Mouse (Mus musculus) bone marrow, adult 2 months (tissue): Measurements from ENCODE around the gene F830045P16Rik. TPM values are rescaled to one million over a fixed set of nuclear protein-coding genes. Genes with fewer than 3 reads are reported as not detected.

Source experiments
- H3K27ac ChIP-seq: fragments of 200-500 bp; 2 replicates; pipeline ENCODE4 v1.5.1; 2012; ENCODE audit warnings: low read depth, mild to moderate bottlenecking, control low read depth, inconsistent platforms, low read length; ENCODE audit not compliant: control insufficient read depth, poor library complexity, insufficient read depth
- H3K4me1 ChIP-seq: fragments of 200-500 bp; 2 replicates; pipeline ENCODE4 v1.6.1; 2011; ENCODE audit warnings: low read length; ENCODE audit not compliant: control insufficient read depth, insufficient read depth
- H3K4me3 ChIP-seq: fragments of 200-500 bp; replicated peaks from 2 replicates; pipeline ENCODE3; 2011; ENCODE audit warnings: mild to moderate bottlenecking, low read depth, low read length, control low read depth; ENCODE audit not compliant: control insufficient read depth
- CTCF ChIP-seq: fragments of 200-500 bp; IDR thresholded peaks from 2 replicates; pipeline ENCODE4 v1.5.1; 2011; ENCODE audit warnings: low read length, control low read depth; ENCODE audit not compliant: control insufficient read depth, insufficient read depth
- POLR2A ChIP-seq: fragments of 200-500 bp; IDR thresholded peaks from 2 replicates; pipeline ENCODE4 v1.6.1; 2011; ENCODE audit warnings: low read depth, mild to moderate bottlenecking, control low read depth, low read length, borderline replicate concordance; ENCODE audit not compliant: control insufficient read depth
- WGBS: fragments of 180-500 bp; shearing (Covaris S2); methylation state at CpG from one replicate; pipeline ENCODE4 v1.1.7; 2018; 5-methylcytosine and 5-hydroxymethylcytosine counted together
- polyA plus RNA-seq: library from polyadenylated mRNA; stranded (reverse); fragments of >200 nt; gene quantifications from 2 replicates; pipeline ENCODE4 v1.2.4, GENCODE M21; 2011; ENCODE audit warnings: low replicate concordance; ENCODE audit not compliant: missing spikeins, insufficient read depth, insufficient read length

Gene F830045P16Rik
- polyA plus RNA-seq, 1 experiment = not detected

DNA sequence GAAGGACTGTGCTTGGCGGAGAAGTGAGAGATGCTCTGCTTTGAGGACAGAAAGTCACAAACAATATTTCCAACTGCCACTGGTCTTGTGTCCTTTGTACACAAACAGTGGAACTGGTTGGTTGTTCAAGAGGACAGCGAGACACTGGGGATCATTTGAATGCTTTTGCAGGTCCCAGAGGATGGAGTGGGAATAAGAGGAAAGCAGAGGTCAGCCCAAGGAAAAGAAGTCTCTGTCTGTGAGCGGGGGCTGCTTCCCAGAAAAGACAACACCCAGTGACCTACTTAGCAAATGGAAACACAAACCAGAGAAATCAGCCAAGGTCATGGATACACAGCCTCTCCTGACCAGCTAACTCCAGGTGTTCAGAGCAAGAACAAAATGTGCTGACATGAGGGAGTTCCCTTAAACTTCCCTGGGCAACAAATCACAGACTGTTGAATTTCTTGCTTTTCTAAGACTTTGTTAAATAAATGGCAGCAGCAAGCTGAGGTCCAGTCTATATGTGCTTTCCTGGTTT is 117.0 kb downstream of the F830045P16Rik start:
- Histone ChIP-seq H3K4me1 (no peaks in the 10 kb centered on the region; the same call in 1 of the 2 replicates), H3K27ac (no peak overlapping the region), H3K4me3 (no peak overlapping the region)
- 89% methylated on average over 3 of the region's 3 CpGs for WGBS
- no peak for TF ChIP-seq CTCF

DNA sequence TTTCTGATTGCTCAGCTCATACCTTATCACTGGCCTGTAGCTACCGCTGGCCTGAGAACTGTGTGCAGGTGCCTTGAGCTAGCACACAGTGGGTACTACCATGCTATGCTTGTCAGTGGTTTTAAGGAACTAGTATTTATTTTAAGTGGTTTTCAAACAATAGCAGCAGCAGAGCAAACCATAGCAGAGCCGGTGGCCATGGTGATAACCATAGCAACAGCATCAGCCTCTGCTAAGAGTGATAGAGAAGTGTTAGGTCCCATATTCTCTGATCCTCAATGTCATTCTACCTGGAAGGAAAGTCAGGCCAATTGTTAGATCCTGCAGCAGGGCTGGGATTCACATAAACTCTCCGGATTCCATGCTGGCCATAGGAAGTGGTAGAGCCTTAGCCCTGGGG is 121.8 kb downstream of the F830045P16Rik start:
- peak overlapping the region; percentile 86; the same call in 1 of the 2 replicates for H3K27ac ChIP-seq
- WGBS = 76% methylated on average over 3 of the region's 3 CpGs
- H3K4me1 ChIP-seq = peaks cover 3% of the 10 kb centered on the region
- TF ChIP-seq POLR2A (no peak), CTCF (no peak)
- H3K4me3 ChIP-seq = no peak overlapping the region

DNA sequence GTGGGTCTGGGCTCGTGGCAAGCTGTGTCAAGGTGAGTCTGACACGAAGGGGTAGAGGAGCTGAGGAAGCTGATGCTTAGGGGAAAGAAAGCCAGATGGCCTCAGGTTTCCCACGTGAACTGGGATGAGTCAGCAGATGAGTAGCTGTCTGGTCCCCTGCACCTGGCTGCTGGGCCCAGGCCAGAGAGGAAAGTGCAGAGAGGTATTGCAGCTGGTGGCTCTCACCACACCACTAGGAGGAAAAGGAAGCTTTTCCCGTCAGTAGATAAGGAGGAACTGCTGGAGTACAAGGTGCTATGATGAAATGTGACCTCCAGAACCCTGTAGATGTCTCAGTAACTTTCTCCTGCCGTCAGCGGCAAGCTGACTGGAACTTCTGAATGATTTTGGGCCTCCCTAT is 122.9 kb downstream of the F830045P16Rik start:
- 13% methylated on average over 6 of the region's 6 CpGs for WGBS
- no peak for TF ChIP-seq POLR2A
- TF ChIP-seq CTCF = no peak
- Histone ChIP-seq H3K4me3 (no peak overlapping the region), H3K4me1 (peaks cover 3% of the 10 kb centered on the region), H3K27ac (peak overlapping the region; percentile 86)

DNA sequence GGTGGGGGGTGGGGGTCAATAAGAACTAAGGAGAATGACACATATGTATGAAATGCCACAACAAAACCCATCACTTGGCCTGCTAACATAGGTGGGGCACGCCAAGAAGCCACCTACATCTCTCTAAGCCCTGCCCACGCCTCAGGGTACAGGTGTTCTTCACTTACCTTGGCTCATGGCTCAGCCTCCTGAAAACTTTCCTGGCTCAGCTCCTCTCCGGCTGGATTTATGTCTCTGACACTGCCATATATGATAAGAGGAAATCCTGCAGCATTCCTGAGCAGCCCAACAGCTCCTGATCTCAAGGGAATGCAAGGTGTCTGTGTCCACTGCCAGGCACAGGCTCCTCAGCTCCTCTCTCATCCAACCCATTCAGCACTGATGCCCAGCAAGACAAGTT is 124.8 kb downstream of the F830045P16Rik start:
- Histone ChIP-seq H3K4me1 (peaks cover 3% of the 10 kb centered on the region), H3K27ac (no peak overlapping the region), H3K4me3 (no peak overlapping the region)
- 77% methylated on average over 3 of the region's 3 CpGs for WGBS
- no peak for TF ChIP-seq POLR2A
- TF ChIP-seq CTCF = no peak

DNA sequence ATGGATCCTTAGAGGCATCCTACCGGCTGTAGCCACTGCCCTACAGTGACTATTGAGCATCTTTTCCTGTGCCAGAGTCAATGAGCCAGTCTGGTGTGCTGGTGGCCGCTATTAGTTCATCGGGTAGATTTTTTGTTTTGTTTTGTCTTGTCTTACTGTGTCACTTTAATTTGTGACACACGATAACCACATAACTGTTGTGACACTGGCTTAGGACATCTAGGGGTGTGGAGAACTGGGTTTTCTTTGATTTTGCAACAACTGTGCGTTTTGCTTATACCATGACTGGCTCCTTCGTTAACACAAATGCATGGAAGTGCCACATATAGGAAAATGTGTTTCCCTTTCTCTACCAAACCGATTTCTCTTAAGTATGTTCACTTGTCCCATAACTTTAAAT is 126.1 kb downstream of the F830045P16Rik start:
- WGBS = 44% methylated on average over 7 of the region's 7 CpGs

DNA sequence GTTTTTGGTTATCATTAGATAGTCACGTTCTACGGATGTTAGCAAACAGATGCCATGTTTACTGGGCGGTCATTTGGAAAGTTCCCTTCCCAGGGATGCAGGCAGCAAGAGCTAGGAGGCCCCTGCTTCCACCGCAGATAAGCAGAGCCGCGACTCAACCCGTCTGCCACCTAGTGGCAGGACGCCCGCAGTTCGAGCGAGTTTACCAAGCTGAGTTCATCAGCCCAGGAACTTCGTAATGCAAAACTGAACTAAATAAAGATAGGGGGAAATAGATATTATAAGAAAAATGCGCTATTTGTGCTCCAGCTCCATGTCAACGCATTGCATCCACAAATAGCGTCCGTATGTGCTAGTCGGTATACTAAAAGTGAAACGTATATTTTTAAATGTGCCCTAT is 127.9 kb downstream of the F830045P16Rik start:
- Histone ChIP-seq H3K4me1 (peaks cover 1% of the 10 kb centered on the region; the same call in 1 of the 2 replicates), H3K4me3 (no peak overlapping the region), H3K27ac (no peak overlapping the region)
- TF ChIP-seq CTCF (peak; percentile 79), POLR2A (no peak)
- 15% methylated on average over 18 of the region's 18 CpGs for WGBS

More for the DNA sequence above, 126.1 kb downstream of the F830045P16Rik start:
- TF ChIP-seq POLR2A = no peak
- no peak for TF ChIP-seq CTCF
- Histone ChIP-seq H3K27ac (peak overlapping the region; percentile 76; the same call in 1 of the 2 replicates), H3K4me3 (no peak overlapping the region), H3K4me1 (peaks cover 3% of the 10 kb centered on the region)

Other genes with a start within 250 kb of the F830045P16Rik start
- 22.9 and 27.3 TPM in 2 replicates for gene Ckap2l, start 239.4 kb downstream of the F830045P16Rik start, polyA plus RNA-seq
- gene Il1a, start 226.6 kb downstream of the F830045P16Rik start, polyA plus RNA-seq = 2.8 and 5.9 TPM in 2 replicates
- 4.3 and 10.5 TPM in 2 replicates for gene Il1b, start 165.5 kb downstream of the F830045P16Rik start, polyA plus RNA-seq
- gene Sirpa, start 56.2 kb upstream of the F830045P16Rik start, polyA plus RNA-seq = 39.2 and 93.9 TPM in 2 replicates
- gene Pdyn, start 163.2 kb upstream of the F830045P16Rik start, polyA plus RNA-seq = not detected in 2 replicates